Mouse (Mus musculus) E14TG2a.4 (cell line): Measurements from ENCODE around the gene Med12l.

Experiments
- CTCF ChIP-seq: conservative IDR thresholded peaks from 2 replicates; pipeline ENCODE4 v1.5.1; 2014; ENCODE audit warnings: low read length
- NANOG ChIP-seq: IDR thresholded peaks from 2 replicates; pipeline ENCODE4 v1.6.1; 2014; ENCODE audit warnings: borderline replicate concordance, low read length, mixed read lengths
- POU5F1 ChIP-seq: IDR thresholded peaks from 2 replicates; pipeline ENCODE4 v1.6.1; 2014; ENCODE audit warnings: low read length, borderline replicate concordance

GRCm38 (mm10) chr3:59293437-59294199 is 288.0 kb downstream of the Med12l start:
- no peak for TF ChIP-seq CTCF
- no peak for TF ChIP-seq NANOG
- TF ChIP-seq POU5F1, result no peak
